Mouse (Mus musculus) bone marrow macrophage, adult 2 months (primary cell): Measurements from ENCODE around the gene Vps37b.

Source experiments
- CTCF ChIP-seq: IDR thresholded peaks from 2 replicates; pipeline ENCODE4 v1.5.1; 2012; ENCODE audit warnings: low read depth, mild to moderate bottlenecking, low read length, moderate library complexity
- POLR2A ChIP-seq: IDR thresholded peaks from 2 replicates; pipeline ENCODE4 v1.6.1; 2012; ENCODE audit warnings: mild to moderate bottlenecking, low read depth, low read length, borderline replicate concordance

- TF ChIP-seq POLR2A (no peak), CTCF (no peak)
These were observed 35.9 kb downstream of the Vps37b start for GRCm38 (mm10) chr5:123996194-123996593.
